Mouse (Mus musculus) urinary bladder, postnatal 36 days (tissue): ENCODE results near the gene Ngb.

Experiments used
- DNase-seq, 2 experiments: peaks; one replicate each; pipeline ENCODE4 v3.0.0; 2022; ENCODE audit warnings: low spot score in 2 of 2, mixed read lengths in 1 of 2

Ngb gene

DNA sequence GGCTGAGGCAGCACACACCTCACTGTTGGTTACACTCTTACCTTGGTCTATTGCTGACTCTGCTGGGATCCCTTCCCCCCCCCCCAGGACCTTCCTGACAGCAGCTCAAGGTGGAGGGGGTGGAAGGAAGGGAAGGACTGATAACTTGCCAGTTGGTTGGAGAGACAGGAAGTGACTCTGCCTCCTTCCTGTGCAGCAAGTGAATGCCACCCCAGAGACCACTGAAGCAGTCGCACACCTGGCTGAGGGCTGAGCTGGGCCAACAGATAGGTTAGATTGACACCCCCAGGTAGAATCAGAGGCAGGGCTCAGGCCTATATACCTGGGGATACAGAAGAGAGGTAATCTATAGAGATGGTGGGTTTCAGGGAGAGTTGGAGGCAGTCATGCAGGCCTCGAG lies 10.4 kb downstream of the Ngb start:
- DNase-seq: no peak

DNA sequence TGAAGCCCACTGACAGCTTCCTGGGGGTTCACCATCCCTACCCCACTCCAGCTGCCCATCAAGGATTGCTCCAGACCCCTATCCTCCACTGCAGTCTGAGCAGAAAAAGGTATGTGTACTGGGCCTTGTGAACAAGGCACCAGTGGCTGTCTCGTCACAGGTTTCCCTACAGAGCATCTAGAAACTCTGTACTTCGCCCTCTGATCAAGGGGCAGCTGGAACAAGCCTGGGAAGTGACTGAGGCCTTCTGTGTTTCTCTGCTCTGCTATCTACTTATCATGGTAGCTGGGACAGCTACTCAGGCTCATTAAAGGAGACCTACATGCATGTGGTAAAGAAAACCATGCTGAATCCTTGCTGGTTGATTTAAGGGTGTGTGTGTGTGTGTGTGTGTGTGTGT lies 12.6 kb downstream of the Ngb start:
- no peak for DNase-seq

DNA sequence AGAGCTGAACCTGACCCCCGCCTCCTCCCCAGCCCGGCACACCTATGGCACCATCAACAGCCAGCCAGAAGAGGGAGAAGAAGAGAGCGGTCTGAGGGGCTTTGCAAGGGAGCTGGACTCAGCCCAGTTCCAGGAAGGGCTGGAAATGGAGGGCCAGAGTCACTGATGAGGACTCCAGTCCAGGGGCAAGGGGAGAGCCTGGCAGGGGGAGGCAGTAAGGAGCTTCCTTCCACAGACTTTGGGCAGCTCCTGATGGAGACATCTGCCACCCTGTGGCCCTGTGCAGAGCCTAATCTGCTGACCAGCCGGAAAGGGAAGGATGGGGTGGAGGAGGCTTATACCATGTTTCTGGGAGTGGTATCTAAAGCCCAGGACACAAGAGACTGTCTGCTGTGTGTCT lies 13.1 kb downstream of the Ngb start:
- no peak for DNase-seq

DNA sequence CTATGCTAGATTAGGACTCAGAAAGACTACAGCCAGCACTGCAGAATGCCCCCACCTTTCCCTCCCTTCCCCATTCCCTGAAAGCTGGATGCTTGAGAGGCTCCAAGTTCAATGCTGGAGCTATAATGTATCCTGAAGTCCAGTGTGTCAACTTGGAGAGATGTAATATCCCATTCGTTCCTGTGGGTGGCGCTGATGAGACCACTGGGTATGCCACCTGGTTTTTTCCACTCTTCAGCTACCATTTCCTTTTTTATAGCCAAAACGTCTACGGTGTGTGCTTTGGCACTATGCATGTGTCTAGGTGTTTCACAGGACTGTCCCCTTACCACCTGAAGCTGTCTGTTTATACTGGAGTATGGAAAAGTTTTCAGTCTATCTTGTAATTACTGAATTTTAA lies 14.0 kb downstream of the Ngb start:
- no peak for DNase-seq

DNA sequence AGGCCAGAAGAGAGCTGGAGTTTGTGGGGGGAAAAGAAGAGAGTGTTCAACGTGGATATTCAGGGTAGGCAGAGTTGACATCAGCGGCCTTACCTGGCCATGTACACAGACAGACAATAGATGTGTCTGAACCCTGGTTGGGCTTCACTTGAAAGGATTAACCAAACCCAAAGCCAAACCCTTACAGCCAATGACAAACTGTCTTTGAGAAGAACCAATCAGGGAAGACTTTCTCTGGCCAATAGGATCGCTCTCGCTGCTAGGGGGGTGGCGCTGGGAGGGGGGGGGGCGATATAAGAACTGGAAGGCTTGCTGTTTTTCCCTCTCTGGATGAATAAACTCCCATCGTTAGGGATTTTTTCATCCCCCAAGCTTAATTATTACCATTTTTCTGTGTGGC lies 15.1 kb downstream of the Ngb start:
- no peak for DNase-seq

DNA sequence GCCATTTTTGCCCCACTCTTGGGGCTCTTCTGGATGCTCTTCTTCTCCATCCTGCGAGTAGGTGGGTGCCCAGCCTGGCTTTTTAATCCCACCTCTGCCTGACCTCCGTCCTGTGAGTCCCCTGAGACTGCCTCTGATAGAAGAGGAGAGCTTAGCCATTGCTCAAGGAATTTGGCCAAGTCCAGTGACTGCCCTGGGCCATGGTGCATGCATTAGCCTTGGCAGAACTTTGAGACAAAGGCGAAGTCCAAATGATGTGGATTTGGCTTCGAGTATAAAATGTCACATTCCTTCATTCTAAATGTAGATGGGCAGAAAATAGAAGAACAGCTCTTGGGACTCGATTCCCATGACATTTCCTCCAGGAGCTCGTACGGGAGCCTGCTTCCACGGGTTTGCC lies 19.5 kb downstream of the Ngb start:
- DNase-seq: no peak

DNA sequence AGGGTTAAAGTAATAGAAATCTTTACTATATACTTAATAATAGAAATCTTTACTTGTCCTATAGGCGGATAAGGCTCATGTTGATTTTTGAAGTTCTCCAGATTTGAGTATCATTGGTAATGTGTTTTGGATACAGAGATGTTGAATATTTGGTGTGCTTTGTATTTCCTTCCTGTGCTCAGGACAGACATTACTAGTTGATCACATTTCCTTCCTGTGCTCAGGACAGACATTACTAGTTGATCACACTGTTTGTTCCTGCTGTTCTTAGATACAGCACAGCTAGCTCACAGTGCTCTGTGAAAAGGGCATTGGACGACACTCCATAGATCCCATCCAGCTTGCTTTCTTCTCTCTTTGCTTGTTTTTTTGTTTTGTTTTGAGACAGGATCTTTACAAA lies 25.7 kb downstream of the Ngb start:
- DNase-seq: no peak

DNA sequence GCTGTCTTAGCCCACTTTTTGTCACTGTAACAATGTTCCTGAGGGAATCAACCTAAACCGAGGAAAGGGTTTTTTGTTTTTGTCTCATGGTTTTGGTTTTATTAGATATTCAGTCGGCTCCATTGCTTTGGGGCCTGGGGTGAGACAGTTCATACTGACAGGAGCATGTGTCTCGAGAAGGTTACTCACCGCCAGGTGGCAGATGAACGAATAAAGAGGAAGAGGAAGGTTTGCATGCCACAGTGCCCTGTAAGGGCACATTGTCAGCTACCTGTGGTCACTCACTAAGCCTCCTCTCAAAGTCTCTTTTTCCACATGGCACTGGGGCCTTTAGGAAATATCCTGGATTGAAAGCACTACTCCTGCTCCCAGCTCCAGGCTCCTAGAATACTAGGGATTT lies 31.8 kb downstream of the Ngb start:
- no peak for DNase-seq

DNA sequence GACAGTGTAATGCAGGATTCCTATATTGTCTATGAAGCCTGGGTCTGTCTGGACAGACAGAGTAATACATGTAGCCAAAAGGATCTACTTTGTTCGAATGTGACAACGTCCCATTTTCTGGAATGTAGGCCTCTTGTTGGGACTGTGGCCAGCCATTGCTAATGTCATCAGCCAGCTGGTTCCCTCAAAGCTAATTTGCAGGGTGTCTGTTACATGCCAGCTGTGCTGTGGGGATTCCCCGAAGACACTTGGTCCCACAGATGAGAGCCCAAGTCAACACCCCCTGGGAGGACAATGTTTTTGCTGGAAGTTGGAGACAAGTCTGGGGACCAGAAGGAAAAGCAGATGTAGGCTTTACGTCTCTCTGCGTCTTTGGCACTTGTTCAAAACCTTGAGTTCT lies 35.9 kb downstream of the Ngb start:
- DNase-seq: no peak

DNA sequence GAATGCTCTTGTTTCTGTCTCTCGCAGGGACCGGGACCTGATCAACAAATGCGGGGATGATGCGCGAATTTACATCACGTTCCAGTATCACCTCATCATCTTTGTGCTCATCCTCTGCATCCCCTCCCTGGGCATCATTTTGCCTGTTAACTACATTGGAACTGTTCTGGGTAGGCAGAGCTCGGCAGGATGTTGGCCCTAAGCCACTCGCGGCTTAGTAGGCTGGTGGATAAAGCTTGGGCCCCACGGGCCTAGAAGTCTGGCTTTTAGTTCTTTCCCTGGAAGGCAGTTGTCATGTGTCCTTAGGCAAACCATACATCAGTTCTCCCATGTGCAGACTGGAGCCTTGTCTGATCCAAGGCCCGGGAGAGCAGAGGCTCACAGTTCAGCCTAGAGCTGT lies 36.9 kb downstream of the Ngb start:
- no peak for DNase-seq

DNA sequence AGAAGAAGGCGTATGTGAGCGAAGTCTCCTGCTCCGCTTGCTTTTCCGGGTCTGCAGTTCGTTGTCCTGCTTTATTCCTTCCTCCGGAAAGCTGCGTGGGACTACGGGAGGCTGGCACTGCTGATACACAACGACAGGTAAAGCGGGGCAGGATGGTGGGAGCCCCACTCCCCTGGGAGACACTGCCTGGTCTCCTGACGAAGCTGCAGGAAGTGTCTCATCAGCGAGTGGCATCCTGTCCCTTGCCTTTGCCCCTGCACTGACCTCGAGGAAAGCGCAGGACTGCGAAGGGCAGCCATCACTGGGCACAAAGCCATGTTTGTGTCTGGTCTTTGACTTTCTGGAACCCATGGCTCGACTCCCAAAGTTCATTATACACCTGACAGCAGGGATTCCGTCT lies 45.3 kb downstream of the Ngb start:
- no peak for DNase-seq

DNA sequence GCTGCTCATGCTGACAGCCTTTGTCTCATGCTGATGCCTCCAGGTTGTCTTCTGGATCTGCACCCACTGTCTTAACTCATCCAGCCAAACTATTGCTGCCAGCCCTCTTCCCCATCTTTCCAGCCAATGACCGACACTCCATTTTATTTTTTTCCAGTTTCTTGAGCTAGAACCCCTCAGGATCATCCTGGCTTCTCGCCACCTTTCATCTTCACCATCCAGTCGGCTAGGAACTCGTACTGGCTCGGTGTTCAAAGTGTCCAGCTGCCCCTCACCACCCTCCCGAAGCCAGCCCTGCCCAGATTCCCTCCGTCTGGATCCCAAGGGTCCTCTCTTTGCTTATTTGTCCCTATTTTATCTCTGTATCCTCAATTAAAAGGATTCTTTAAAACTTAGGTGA lies 47.5 kb downstream of the Ngb start:
- no peak for DNase-seq

DNA sequence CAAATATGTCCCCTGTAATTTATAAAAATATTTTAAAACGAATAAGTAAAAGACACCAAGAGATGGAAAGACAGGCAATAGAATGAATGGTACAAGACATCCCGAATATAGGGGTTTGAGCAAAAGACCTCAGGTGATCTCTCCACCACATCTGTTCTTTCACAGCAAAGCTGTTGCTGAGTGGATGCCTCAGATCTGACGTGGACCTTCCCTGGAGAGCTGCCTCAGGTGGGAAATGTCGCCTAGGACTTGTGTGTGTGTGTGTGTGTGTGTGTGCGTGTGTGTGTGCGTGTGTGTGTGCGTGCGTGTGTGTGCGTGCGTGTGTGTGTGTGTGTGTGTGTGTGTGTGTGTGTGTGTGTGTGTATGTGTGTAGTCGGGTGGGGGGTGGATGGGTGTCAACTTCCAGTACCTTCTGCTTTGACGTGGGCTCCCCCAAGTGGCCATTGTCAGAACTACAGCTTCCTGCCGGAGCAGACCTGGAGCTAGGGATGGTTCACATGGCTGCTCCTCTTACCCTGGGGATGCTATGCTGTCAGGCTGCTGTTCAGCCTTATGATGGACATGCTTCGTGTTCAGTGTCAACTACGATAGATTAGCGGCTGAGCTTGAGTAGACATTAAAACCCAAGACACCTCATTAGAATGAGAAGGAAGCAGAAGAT lies 49.5 kb downstream of the Ngb start:
- DNase-seq: peak; percentile 72 to 76

DNA sequence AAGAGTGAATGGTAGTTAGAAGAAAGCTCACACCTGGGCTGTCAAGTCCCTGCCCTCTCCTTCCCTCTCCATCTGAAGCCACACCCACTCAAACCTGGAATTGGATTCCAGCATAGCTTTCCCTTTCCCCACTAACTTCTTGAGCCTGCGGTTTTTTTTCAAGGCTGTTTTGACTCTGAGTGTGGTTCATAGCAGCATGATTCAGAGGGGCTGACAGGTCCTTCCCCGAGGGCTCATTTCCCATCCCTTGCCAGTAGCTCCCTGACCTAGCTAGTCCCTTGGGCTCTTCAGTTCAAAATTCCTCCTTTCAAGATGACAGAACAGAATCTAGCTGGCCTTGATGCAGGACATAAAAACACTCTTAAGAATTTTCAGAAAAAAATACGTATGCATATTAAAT lies 54.8 kb downstream of the Ngb start:
- DNase-seq: no peak
